Mouse (Mus musculus) liver, adult 2 months (tissue): ENCODE results near the gene Steap4. TPM values are rescaled to one million over a fixed set of nuclear protein-coding genes. Genes with fewer than 3 reads are reported as not detected.
"Not testable (repeated sequence)": the region's sequence is repeated elsewhere in the genome, so short reads cannot be mapped to it uniquely, and the experiment has no call there.

ENCODE experiments used
- DNase-seq: peaks from one replicate; pipeline ENCODE4 v3.0.0-alpha.2; 2011; ENCODE audit warnings: low read depth, low spot score; ENCODE audit errors: extremely low read depth
- H3K27ac ChIP-seq: fragments of 200-500 bp; replicated peaks from 2 replicates; pipeline ENCODE4 v1.5.1; 2012; ENCODE audit warnings: low read depth, mild to moderate bottlenecking, control low read depth, inconsistent platforms, low read length; ENCODE audit not compliant: insufficient read depth
- H3K27me3 ChIP-seq: fragments of 200-500 bp; 2 replicates; pipeline ENCODE4 v1.6.1; 2012; ENCODE audit warnings: mild to moderate bottlenecking, moderate library complexity, low read length, inconsistent platforms; ENCODE audit not compliant: control insufficient read depth, insufficient read depth
- H3K36me3 ChIP-seq: fragments of 200-500 bp; 2 replicates; pipeline ENCODE4 v1.6.1; 2012; ENCODE audit warnings: low read length, inconsistent platforms; ENCODE audit not compliant: control insufficient read depth, insufficient read depth
- H3K4me1 ChIP-seq: fragments of 200-500 bp; 2 replicates; pipeline ENCODE4 v1.6.1; 2011; ENCODE audit warnings: low read length; ENCODE audit not compliant: control insufficient read depth, insufficient read depth
- H3K4me3 ChIP-seq: fragments of 200-500 bp; 2 replicates; pipeline ENCODE4 v1.5.1; 2011; ENCODE audit warnings: low read depth, mild to moderate bottlenecking, control low read depth, low read length, moderate library complexity; ENCODE audit not compliant: insufficient read depth
- H3K79me2 ChIP-seq: fragments of 200-500 bp; 2 replicates; pipeline ENCODE4 v1.6.1; 2012; ENCODE audit warnings: inconsistent platforms, mild to moderate bottlenecking, low read length, moderate library complexity; ENCODE audit not compliant: control insufficient read depth, insufficient read depth
- H3K9ac ChIP-seq: fragments of 200-500 bp; 2 replicates; pipeline ENCODE4 v1.6.1; 2012; ENCODE audit warnings: low read depth, mild to moderate bottlenecking, control low read depth, inconsistent platforms, low read length
- CTCF ChIP-seq: fragments of 200-500 bp; IDR thresholded peaks from 2 replicates; pipeline ENCODE4 v1.5.1; 2011; ENCODE audit warnings: low read depth, low read length, control low read depth
- POLR2A ChIP-seq: fragments of 200-500 bp; IDR thresholded peaks from 2 replicates; pipeline ENCODE4 v1.6.1; 2011; ENCODE audit warnings: low read length, control low read depth; ENCODE audit not compliant: insufficient read depth; ENCODE audit errors: extremely low read depth
- WGBS: fragments of 180-500 bp; shearing (Covaris S2); methylation state at CpG from one replicate; pipeline ENCODE4 v1.1.7; 2018; 5-methylcytosine and 5-hydroxymethylcytosine counted together
- polyA plus RNA-seq: library from polyadenylated mRNA; depleted of rRNA; stranded (reverse); fragments of >200 nt; gene quantifications from 2 replicates; pipeline ENCODE4 v1.2.3, GENCODE M21; 2012
- total RNA-seq: library from RNA; depleted of rRNA; stranded (reverse); fragments of >200 nt; gene quantifications from 2 replicates; pipeline ENCODE4 v1.2.3, GENCODE M21; 2014

The Steap4 gene
- total and polyA plus RNA-seq, 2 experiments: 38.3 to 90.1 TPM

GRCm38 (mm10) chr5:7923666-7924065, 36.6 kb upstream of the Steap4 start:
- no peak for DNase-seq
- TF ChIP-seq CTCF (no peak), POLR2A (no peak)
- 88% methylated on average over 3 of the region's 3 CpGs for WGBS

DNA sequence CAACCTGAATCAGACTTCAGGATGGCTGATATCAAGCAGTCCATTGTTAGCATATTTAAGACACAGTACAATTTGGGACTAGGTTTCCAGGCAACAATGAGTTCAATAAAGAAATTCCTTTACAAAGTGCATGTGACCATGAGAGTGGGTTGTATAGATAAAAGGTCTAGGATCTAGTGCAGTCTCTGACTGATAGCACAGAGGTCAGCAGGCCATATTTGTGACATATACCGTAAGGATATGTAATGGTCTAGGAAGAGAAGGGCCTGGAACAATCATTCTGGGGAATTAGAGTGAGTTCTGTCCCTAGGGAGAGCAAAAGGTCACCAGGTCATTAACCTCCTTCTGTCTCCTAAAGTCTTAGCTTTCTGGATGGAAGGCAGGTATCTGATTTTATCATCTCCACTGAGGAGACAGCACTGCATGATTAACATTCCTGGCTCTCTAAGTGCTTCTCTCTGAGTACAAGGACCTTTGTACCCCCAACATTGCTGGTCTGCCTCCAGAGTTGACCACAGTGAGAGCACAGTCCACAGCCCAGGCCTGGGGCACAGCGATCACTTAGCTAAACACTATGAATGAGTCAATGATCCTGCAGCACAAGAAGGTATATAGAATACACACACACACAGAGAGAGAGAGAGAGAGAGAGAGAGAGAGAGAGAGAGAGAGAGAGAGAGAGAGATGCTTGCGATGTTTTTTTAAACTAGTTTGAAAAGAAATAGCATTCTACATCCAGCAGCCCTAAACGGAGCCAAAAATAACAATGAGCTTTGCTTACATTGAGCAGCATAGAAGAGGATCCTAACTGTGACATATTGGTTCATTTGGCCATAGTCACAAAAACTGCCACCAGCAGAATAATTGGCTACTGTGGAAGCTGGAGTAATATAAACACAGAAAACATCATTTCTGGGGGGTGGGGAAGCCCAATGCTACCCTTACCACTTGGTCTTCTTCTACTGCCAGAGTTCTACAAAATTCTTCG, 27.7 kb upstream of the Steap4 start:
- no peaks in the 10 kb centered on the region for H3K27me3 ChIP-seq
- H3K4me1 ChIP-seq: 0 out of 2 replicates have a peak, but pooled peaks cover 1% of the 10 kb centered on the region
- 37% methylated on average over 5 of the region's 5 CpGs for WGBS
- no peak for TF ChIP-seq CTCF
- no peak for TF ChIP-seq POLR2A
- no peak overlapping the region for H3K9ac ChIP-seq
- H3K27ac ChIP-seq: peak overlapping the region; percentile 47; the same call in 1 of the 2 replicates
- DNase-seq: peak; percentile 91
- no peak overlapping the region for H3K4me3 ChIP-seq
- no peaks in the 10 kb centered on the region for H3K36me3 ChIP-seq
- no peaks in the 10 kb centered on the region for H3K79me2 ChIP-seq

More at GRCm38 (mm10) chr5:7923666-7924065, 36.6 kb upstream of the Steap4 start:
- Histone ChIP-seq H3K9ac (no peak overlapping the region), H3K27me3 (no peaks in the 10 kb centered on the region), H3K27ac (no peak overlapping the region), H3K4me3 (no peak overlapping the region), H3K79me2 (no peaks in the 10 kb centered on the region), H3K4me1 (no peaks in the 10 kb centered on the region), H3K36me3 (no peaks in the 10 kb centered on the region)

DNA sequence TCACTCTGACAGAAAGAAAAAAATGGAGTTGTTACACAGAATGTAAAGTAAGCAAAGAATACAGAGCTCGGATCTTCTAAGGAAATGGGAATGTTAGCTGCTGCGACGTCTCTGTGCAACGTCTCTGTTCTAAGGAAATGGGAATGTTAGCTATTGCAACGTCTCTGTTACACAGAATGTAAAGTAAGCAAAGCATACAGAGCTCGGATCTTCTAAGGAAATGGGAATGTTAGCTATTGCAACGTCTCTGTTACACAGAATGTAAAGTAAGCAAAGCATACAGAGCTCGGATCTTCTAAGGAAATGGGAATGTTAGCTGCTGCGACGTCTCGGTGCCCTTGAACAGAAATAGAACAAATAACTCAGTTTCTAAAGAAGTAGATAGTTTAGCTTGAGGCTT, 26.8 kb upstream of the Steap4 start:
- not testable (repeated sequence) for H3K9ac ChIP-seq, H3K27ac ChIP-seq, H3K4me3 ChIP-seq, H3K4me1 ChIP-seq, DNase-seq, H3K36me3 ChIP-seq, H3K27me3 ChIP-seq, H3K79me2 ChIP-seq
- 77% methylated on average over 11 of the region's 11 CpGs for WGBS

GRCm38 (mm10) chr5:7933933-7934675, 26.2 kb upstream of the Steap4 start:
- Histone ChIP-seq H3K36me3 (no peaks in the 10 kb centered on the region), H3K4me1 (0 out of 2 replicates have a peak, but pooled peaks cover 1% of the 10 kb centered on the region), H3K79me2 (no peaks in the 10 kb centered on the region), H3K4me3 (no peak overlapping the region), H3K9ac (no peak overlapping the region), H3K27ac (no peak overlapping the region), H3K27me3 (no peaks in the 10 kb centered on the region)
- TF ChIP-seq CTCF (no peak), POLR2A (no peak)
- no peak for DNase-seq
- 77% methylated on average over 2 of the region's 2 CpGs for WGBS

GRCm38 (mm10) chr5:7954838-7955237, 5.4 kb upstream of the Steap4 start:
- WGBS: 23% methylated on average over 2 of the region's 2 CpGs
- Histone ChIP-seq H3K27ac (peak overlapping the region; percentile 99), H3K27me3 (no peaks in the 10 kb centered on the region), H3K4me1 (peaks cover 21% of the 10 kb centered on the region), H3K79me2 (no peaks in the 10 kb centered on the region), H3K4me3 (no peak overlapping the region), H3K9ac (peak overlapping the region; percentile 34; the same call in 1 of the 2 replicates), H3K36me3 (no peaks in the 10 kb centered on the region)
- peak; percentile 94 for DNase-seq
- no peak for TF ChIP-seq CTCF
